Mouse (Mus musculus) erythroblast, embryonic 14.5 days (primary cell): Measurements from ENCODE around the gene Fam184b. TPM values are rescaled to one million over a fixed set of nuclear protein-coding genes. Genes with fewer than 3 reads are reported as not detected.
"Not testable (repeated sequence)": the region's sequence is repeated elsewhere in the genome, so short reads cannot be mapped to it uniquely, and the experiment has no call there.

Source experiments
- H3K27me3 ChIP-seq: 2 replicates; pipeline ENCODE4 v1.6.1; 2012; ENCODE audit warnings: inconsistent platforms; ENCODE audit not compliant: control insufficient read depth
- H3K36me3 ChIP-seq: 2 replicates; pipeline ENCODE4 v1.6.1; 2012; ENCODE audit warnings: mild to moderate bottlenecking, inconsistent platforms; ENCODE audit not compliant: control insufficient read depth
- H3K4me1 ChIP-seq: 2 replicates; pipeline ENCODE4 v1.6.1; 2012; ENCODE audit warnings: inconsistent platforms; ENCODE audit not compliant: control insufficient read depth
- H3K4me3 ChIP-seq: replicated peaks from 2 replicates; pipeline ENCODE3; 2012; ENCODE audit warnings: moderate library complexity, mild to moderate bottlenecking, inconsistent platforms
- H3K9me3 ChIP-seq: 2 replicates; pipeline ENCODE4 v1.6.1; 2012; ENCODE audit warnings: low read length, inconsistent platforms, mixed read lengths; ENCODE audit not compliant: control insufficient read depth
- GATA1 ChIP-seq: IDR thresholded peaks from 2 replicates; pipeline ENCODE4 v1.6.1; 2012; ENCODE audit warnings: low read length, inconsistent platforms, mixed read lengths
- TAL1 ChIP-seq: IDR thresholded peaks from 3 replicates; pipeline ENCODE4 v1.6.1; 2012; ENCODE audit warnings: low read length, inconsistent platforms, mixed read lengths
- polyA plus RNA-seq: library from polyadenylated mRNA; stranded (reverse); fragments of >175 nt; gene quantifications from 2 replicates; pipeline ENCODE4 v1.2.3, GENCODE M21; 2012

Fam184b gene
- polyA plus RNA-seq, 1 experiment, result not detected

GRCm38 (mm10) chr5:45670280-45670670 is 30.9 kb upstream of the Fam184b start:
- Histone ChIP-seq H3K9me3 (no peaks in the 10 kb centered on the region), H3K36me3 (peaks cover 34% of the 10 kb centered on the region), H3K4me3 (peak overlapping the region; percentile 100), H3K27me3 (no peaks in the 10 kb centered on the region), H3K4me1 (peaks cover 25% of the 10 kb centered on the region)
- no peak for TF ChIP-seq TAL1
- TF ChIP-seq GATA1, result no peak

- Histone ChIP-seq H3K9me3 (no peaks in the 10 kb centered on the region), H3K4me3 (peak within 1 kb of the TSS; percentile 100), H3K27me3 (no peaks in the 10 kb centered on the region), H3K4me1 (peaks cover 25% of the 10 kb centered on the region), H3K36me3 (peaks cover 29% of the 10 kb centered on the region)
- TF ChIP-seq TAL1 (no peak), GATA1 (no peak)
Measured at GRCm38 (mm10) chr5:45669598-45670279, 30.3 kb upstream of the Fam184b start, which contains the start of gene Ncapg. Gene Ncapg, plus strand, starts transcription at chr5:45669919.

GRCm38 (mm10) chr5:45669234-45669597 is 29.8 kb upstream of the Fam184b start:
- peaks cover 25% of the 10 kb centered on the region for H3K4me1 ChIP-seq
- H3K4me3 ChIP-seq, result peak overlapping the region; percentile 100
- H3K9me3 ChIP-seq, result no peaks in the 10 kb centered on the region
- peaks cover 24% of the 10 kb centered on the region for H3K36me3 ChIP-seq
- H3K27me3 ChIP-seq, result no peaks in the 10 kb centered on the region
- TF ChIP-seq TAL1, result no peak
- no peak for TF ChIP-seq GATA1

GRCm38 (mm10) chr5:45668831-45669230 is 29.4 kb upstream of the Fam184b start:
- Histone ChIP-seq H3K4me1 (peaks cover 25% of the 10 kb centered on the region), H3K27me3 (no peaks in the 10 kb centered on the region), H3K4me3 (peak overlapping the region; percentile 100), H3K9me3 (no peaks in the 10 kb centered on the region), H3K36me3 (peaks cover 22% of the 10 kb centered on the region)
- no peak for TF ChIP-seq GATA1
- no peak for TF ChIP-seq TAL1

GRCm38 (mm10) chr5:45668324-45668723 is 28.9 kb upstream of the Fam184b start:
- TF ChIP-seq GATA1, result no peak
- H3K36me3 ChIP-seq, result peaks cover 18% of the 10 kb centered on the region
- peaks cover 25% of the 10 kb centered on the region for H3K4me1 ChIP-seq
- H3K4me3 ChIP-seq, result peak overlapping the region; percentile 100
- no peaks in the 10 kb centered on the region for H3K27me3 ChIP-seq
- no peaks in the 10 kb centered on the region for H3K9me3 ChIP-seq

GRCm38 (mm10) chr5:45658406-45658805 is 19.0 kb upstream of the Fam184b start:
- not testable (repeated sequence) for H3K4me3 ChIP-seq, H3K36me3 ChIP-seq, H3K4me1 ChIP-seq, H3K27me3 ChIP-seq
- peaks cover 24% of the 10 kb centered on the region for H3K9me3 ChIP-seq

GRCm38 (mm10) chr5:45651026-45651703 is 11.8 kb upstream of the Fam184b start:
- no peak for TF ChIP-seq GATA1
- TF ChIP-seq TAL1, result no peak
- no peaks in the 10 kb centered on the region for H3K9me3 ChIP-seq
- no peaks in the 10 kb centered on the region for H3K27me3 ChIP-seq
- no peaks in the 10 kb centered on the region for H3K36me3 ChIP-seq
- no peaks in the 10 kb centered on the region for H3K4me1 ChIP-seq
- no peak overlapping the region for H3K4me3 ChIP-seq

- Histone ChIP-seq H3K36me3 (no peaks in the 10 kb centered on the region), H3K9me3 (no peaks in the 10 kb centered on the region), H3K4me3 (no peak overlapping the region), H3K4me1 (peaks cover 5% of the 10 kb centered on the region; the same call in 1 of the 2 replicates), H3K27me3 (peaks cover 27% of the 10 kb centered on the region)
- TF ChIP-seq GATA1 (no peak), TAL1 (no peak)
Measured at GRCm38 (mm10) chr5:45639715-45640092, 290 bp upstream of the Fam184b start.

GRCm38 (mm10) chr5:45638378-45638777 is 1.0 kb downstream of the Fam184b start:
- Histone ChIP-seq H3K4me3 (no peak overlapping the region), H3K27me3 (peaks cover 27% of the 10 kb centered on the region), H3K4me1 (peaks cover 5% of the 10 kb centered on the region; the same call in 1 of the 2 replicates), H3K9me3 (no peaks in the 10 kb centered on the region), H3K36me3 (no peaks in the 10 kb centered on the region)
- TF ChIP-seq GATA1 (no peak), TAL1 (no peak)
